In genomic region chr14:9609120-9609519, GRCm38 (mm10) we compare ENCODE assay signal across 19 mouse cellular contexts.
DNase-seq lines count a peak whose midpoint lies in the region; ATAC-seq lines count a peak whose summit lies in the region.
"Had no signal": no experiment of that assay in that cellular context is flagged by ENCODE, and none has a peak within 500 bp of the region (broad histone marks: within the 10 kb centered on the region; RNA-seq: fewer than 3 reads in every experiment).

No protein-coding gene starts in this region.

- H3K4me1 ChIP-seq in megakaryocyte, embryonic 14.5 days = peaks cover 18% of the 10 kb centered on the region
- H3K4me1 ChIP-seq in hindbrain, embryonic 10.5 days (replicated peaks) = no peaks in the 10 kb centered on the region
- H3K4me1 ChIP-seq: embryonic facial prominence, embryonic 10.5 days; embryonic facial prominence, embryonic 12.5 days had no signal

- no peaks in the 10 kb centered on the region for H3K36me3 ChIP-seq in megakaryocyte, embryonic 14.5 days (replicated peaks; ENCODE audit: low read length)
- no peaks in the 10 kb centered on the region for H3K36me3 ChIP-seq in hindbrain, embryonic 10.5 days
- H3K36me3 ChIP-seq: embryonic facial prominence, embryonic 10.5 days; embryonic facial prominence, embryonic 12.5 days had no signal

- no peak for DNase-seq in right cerebral cortex, postnatal 10 days (ENCODE audit: low spot score in 2 of 2)
- no peak for DNase-seq in hindbrain, embryonic 10.5 days (ENCODE audit: low spot score)
- DNase-seq: adrenal gland, adult 2 months; adrenal gland, postnatal 10 days; adrenal gland, postnatal 25 days; cerebellum, adult 11 months; cerebellum, adult 18-20 months; cerebellum, adult 8-10 months; cerebellum, adult 9-11 months; cerebellum, postnatal 14 days; cerebellum, postnatal 36 days had no signal

- H3K27me3 ChIP-seq in megakaryocyte, embryonic 14.5 days (replicated peaks) = no peaks in the 10 kb centered on the region
- no peaks in the 10 kb centered on the region for H3K27me3 ChIP-seq in hindbrain, embryonic 10.5 days (ENCODE audit: insufficient read depth, poor library complexity, severe bottlenecking)
- H3K27me3 ChIP-seq: embryonic facial prominence, embryonic 12.5 days had no signal

- WGBS in hindbrain, embryonic 10.5 days = 85% methylated on average over 7 of the region's 7 CpGs

- H3K9me3 ChIP-seq in megakaryocyte, embryonic 14.5 days = peaks cover 5% of the 10 kb centered on the region; the same call in 1 of the 2 replicates
- no peaks in the 10 kb centered on the region for H3K9me3 ChIP-seq in hindbrain, embryonic 10.5 days
- H3K9me3 ChIP-seq: embryonic facial prominence, embryonic 10.5 days; embryonic facial prominence, embryonic 12.5 days; forebrain, embryonic 13.5 days had no signal

- no peak for ATAC-seq in megakaryocyte, adult 5-6 weeks (ENCODE audit: poor library complexity, severe bottlenecking)
- ATAC-seq in granulocyte monocyte progenitor cell, adult 5-6 weeks (replicated peaks; ENCODE audit: poor library complexity, severe bottlenecking) = peak; percentile 79
- ATAC-seq in megakaryocyte progenitor cell, adult 5-6 weeks (replicated peaks; ENCODE audit: poor library complexity) = peak; percentile 82
- ATAC-seq: forebrain, embryonic 13.5 days; forebrain, embryonic 16.5 days had no signal

- H3K27ac ChIP-seq in hindbrain, embryonic 10.5 days = no peak overlapping the region
- H3K27ac ChIP-seq: embryonic facial prominence, embryonic 10.5 days; embryonic facial prominence, embryonic 12.5 days; forebrain, embryonic 13.5 days had no signal

- peak overlapping the region; percentile 29 for H3K4me3 ChIP-seq in megakaryocyte, embryonic 14.5 days (replicated peaks)
- no peak overlapping the region for H3K4me3 ChIP-seq in hindbrain, embryonic 10.5 days
- H3K4me3 ChIP-seq: embryonic facial prominence, embryonic 10.5 days; embryonic facial prominence, embryonic 12.5 days; forebrain, embryonic 13.5 days had no signal
